Mouse (Mus musculus) central nervous system, embryonic 14 days (tissue): ENCODE results near the gene Tubb5. TPM values are rescaled to one million over a fixed set of nuclear protein-coding genes. Genes with fewer than 3 reads are reported as not detected.

Experiments
- polyA plus RNA-seq: library from polyadenylated mRNA; depleted of rRNA; stranded (reverse); fragments of >200 nt; gene quantifications from 2 replicates; pipeline ENCODE4 v1.2.3, GENCODE M21; 2012; rRNA removed

The Tubb5 gene
- 2,634 and 2,916 TPM in 2 replicates for polyA plus RNA-seq

GRCm38 (mm10) chr17:35838122-35838544 is at the start of gene Tubb5:
Gene Tubb5, minus strand, starts transcription at chr17:35838306.

GRCm38 (mm10) chr17:35879245-35880057 is 41.3 kb upstream of the Tubb5 start, which contains the start of gene Dhx16:
Gene Dhx16, plus strand, starts transcription at chr17:35879819.

DNA sequence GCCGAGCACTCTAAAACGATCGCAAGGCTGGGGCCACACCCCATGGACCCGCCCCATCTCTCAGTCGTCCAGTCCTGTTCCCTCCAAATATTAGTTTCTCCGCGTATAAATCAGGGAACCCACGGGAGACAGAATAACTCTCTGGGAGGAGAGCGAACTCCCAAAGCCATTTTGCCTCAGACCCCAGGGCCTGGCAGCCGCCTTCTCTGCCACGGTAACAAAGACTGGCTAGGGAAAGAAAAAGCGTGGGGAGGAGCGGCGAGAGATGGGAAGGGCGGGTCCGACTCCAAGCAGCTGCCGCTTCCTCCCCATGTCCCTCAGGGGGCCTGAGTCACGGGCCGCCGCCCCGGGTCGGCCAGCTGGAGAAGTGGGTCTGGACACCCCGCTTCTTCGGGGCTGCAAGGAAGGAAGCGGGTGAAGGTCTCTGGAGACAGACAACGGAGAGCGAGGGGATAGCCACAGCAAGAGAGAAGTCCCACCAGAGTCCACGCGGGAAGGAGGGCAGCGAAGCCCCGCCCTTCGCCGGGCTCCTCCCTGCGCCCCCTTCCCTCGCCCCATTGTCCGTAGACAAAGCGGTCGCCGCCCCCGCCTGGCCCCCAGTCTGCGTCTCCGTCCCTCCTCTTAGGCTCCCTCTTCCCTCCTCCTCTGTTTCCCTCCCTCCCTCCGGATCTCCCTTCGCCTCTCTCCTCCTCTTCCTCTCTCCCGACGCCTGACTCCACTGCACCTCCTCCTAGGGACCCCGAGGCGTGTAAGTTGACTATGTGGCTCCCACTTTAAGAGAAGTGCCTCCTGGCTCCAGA is 27.6 kb upstream of the Tubb5 start, which contains the start of gene Ppp1r18:
TSS of gene Ppp1r18 (plus strand) at position 113 of the 800 bp plus-strand sequence.

GRCm38 (mm10) chr17:35861198-35861857 is 23.2 kb upstream of the Tubb5 start, which contains the start of gene Nrm:
Gene Nrm, plus strand, starts transcription at chr17:35861318.

DNA sequence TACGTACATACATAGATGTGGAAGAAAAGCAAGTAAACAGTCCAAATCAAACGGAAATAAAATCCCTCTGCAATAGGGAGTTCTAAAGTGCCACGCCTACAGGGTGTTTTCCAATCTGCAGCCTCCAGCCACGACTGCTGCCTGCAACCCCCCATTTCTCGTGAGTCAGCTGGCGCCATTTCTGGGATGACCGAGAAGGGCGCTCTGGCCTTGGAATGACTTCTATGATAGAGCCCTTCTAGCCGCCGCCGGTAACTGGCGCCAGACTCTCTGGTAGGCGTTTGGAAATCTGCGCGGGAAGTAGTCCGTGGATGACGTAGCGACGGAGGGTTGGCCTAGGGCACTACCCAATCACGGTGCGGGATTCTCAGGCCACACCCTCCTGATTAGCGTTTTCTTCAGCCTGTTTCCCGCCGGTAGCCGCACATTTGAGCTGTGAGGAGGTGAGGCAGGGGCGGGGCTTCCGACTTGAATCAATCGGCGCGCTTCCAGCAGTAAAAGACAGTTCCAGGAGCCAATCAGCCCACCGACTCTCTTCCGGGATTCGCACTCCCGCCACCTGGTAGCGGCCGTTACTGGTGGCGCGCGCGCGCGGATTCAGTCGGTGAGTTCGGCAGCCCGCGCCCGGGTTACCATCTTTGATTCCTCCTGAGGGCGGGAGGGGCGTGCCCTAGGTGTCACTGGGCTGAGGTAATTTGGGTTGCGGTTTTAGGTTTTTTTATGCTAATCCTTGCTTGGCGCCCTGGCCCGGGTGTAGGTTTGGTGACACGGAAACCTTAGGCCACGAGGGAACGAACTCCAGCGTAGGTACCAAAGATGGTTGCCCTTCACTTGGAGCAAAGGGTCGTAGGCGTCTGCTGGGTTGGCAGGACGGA is 3.2 kb upstream of the Tubb5 start, which contains the start of gene Mdc1:
TSS of gene Mdc1 (plus strand) at position 440 of the 875 bp plus-strand sequence.

GRCm38 (mm10) chr17:35822964-35823937 is 14.9 kb downstream of the Tubb5 start, which contains the start of gene Flot1:
Gene Flot1, plus strand, starts transcription at chr17:35823230.

DNA sequence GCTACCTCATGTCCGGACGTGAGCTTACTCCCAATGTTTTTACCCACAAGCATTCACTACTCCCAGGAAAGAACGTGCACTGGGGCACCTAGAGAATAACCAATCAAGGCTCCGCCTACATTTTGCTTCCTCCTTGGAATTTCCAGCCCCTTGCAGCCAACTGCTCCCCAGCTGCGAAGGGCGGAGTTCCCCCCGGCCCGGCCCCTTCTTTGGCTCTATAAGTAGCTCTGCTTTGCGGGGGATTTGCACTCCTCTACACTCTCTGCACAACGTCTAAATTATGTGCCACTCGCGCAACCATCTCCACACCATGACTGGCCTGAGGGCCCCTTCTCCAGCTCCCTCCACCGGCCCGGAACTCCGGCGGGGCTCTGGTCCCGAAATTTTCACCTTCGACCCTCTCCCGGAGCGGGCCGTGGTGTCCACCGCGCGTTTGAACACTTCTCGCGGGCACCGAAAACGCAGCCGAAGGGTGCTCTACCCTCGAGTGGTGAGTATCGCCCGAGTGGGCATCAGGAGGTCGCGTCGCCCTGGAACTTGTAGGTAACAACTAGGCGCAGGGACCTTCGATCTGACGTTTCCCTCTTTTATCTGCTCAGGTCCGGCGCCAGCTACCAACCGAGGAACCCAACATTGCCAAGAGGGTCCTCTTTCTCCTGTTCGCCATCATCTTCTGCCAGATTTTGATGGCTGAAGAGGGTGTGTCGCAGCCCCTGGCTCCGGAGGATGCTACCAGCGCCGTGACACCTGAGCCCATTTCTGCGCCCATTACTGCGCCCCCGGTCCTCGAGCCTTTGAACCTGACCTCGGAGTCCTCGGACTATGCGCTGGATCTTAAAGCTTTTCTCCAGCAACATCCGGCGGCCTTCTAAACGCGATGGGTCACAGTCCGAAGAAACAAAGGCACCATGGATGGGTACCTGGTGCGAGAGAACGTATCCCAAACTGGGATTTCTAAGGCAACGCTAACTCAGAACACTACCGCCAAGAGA is 16.4 kb downstream of the Tubb5 start, which contains the start of gene Ier3:
TSS of gene Ier3 (plus strand) at position 246 of the 992 bp plus-strand sequence.

Other genes starting within 250 kb of the Tubb5 start
- 0.33 and 0.34 TPM in 2 replicates for gene Sfta2, start 236.8 kb downstream of the Tubb5 start, polyA plus RNA-seq
- not detected in 2 replicates for gene Gm9573, start 211.7 kb downstream of the Tubb5 start, polyA plus RNA-seq
- 0.06 and 0.15 TPM in 2 replicates for gene Mucl3, start 194.6 kb downstream of the Tubb5 start, polyA plus RNA-seq
- gene Vars2, start 170.7 kb downstream of the Tubb5 start, polyA plus RNA-seq: 35.4 and 37.4 TPM in 2 replicates
- gene Gtf2h4, start 164.6 kb downstream of the Tubb5 start, polyA plus RNA-seq: 31.1 and 34.8 TPM in 2 replicates
- 94.3 and 115 TPM in 2 replicates for gene Ddr1, start 133.7 kb downstream of the Tubb5 start, polyA plus RNA-seq
- 7.2 and 9.6 TPM in 2 replicates for gene Ier3, start 16.6 kb downstream of the Tubb5 start, polyA plus RNA-seq
- gene Flot1, start 15.1 kb downstream of the Tubb5 start, polyA plus RNA-seq: 93.0 and 103 TPM in 2 replicates
- gene Mdc1, start 3.2 kb upstream of the Tubb5 start, polyA plus RNA-seq: 25.3 and 25.5 TPM in 2 replicates
- gene Nrm, start 23.0 kb upstream of the Tubb5 start, polyA plus RNA-seq: 30.7 and 36.6 TPM in 2 replicates
- gene Ppp1r18, start 27.3 kb upstream of the Tubb5 start, polyA plus RNA-seq: 50.0 and 51.7 TPM in 2 replicates
- 62.9 and 66.5 TPM in 2 replicates for gene Dhx16, start 41.5 kb upstream of the Tubb5 start, polyA plus RNA-seq
- 76.7 and 87.7 TPM in 2 replicates for gene 2310061I04Rik, start 59.1 kb upstream of the Tubb5 start, polyA plus RNA-seq
- 501 and 522 TPM in 2 replicates for gene Atat1, start 71.8 kb upstream of the Tubb5 start, polyA plus RNA-seq
- gene Mrps18b, start 78.1 kb upstream of the Tubb5 start, polyA plus RNA-seq: 47.1 and 48.5 TPM in 2 replicates
- gene Ppp1r10, start 78.1 kb upstream of the Tubb5 start, polyA plus RNA-seq: 51.1 and 51.8 TPM in 2 replicates
- 102 and 109 TPM in 2 replicates for gene Abcf1, start 131.5 kb upstream of the Tubb5 start, polyA plus RNA-seq
- 37.6 and 47.2 TPM in 2 replicates for gene Gnl1, start 141.5 kb upstream of the Tubb5 start, polyA plus RNA-seq
- 58.4 and 64.9 TPM in 2 replicates for gene Prr3, start 141.9 kb upstream of the Tubb5 start, polyA plus RNA-seq
- 0.39 and 0.44 TPM in 2 replicates for gene H2-T24, start 182.3 kb upstream of the Tubb5 start, polyA plus RNA-seq
- 8.6 and 10.6 TPM in 2 replicates for gene H2-T23, start 194.5 kb upstream of the Tubb5 start, polyA plus RNA-seq
- gene H2-T22, start 204.4 kb upstream of the Tubb5 start, polyA plus RNA-seq: 8.4 and 13.7 TPM in 2 replicates
- gene Gm6034, start 204.7 kb upstream of the Tubb5 start, polyA plus RNA-seq: not detected in 2 replicates
- gene Gm11127, start 220.1 kb upstream of the Tubb5 start, polyA plus RNA-seq: 0.05 TPM in 1 of 2 replicates, not detected in the other